Mouse (Mus musculus) midbrain, embryonic 10.5 days (tissue): ENCODE results near the gene Rapgef1. TPM values are rescaled to one million over a fixed set of nuclear protein-coding genes. Genes with fewer than 3 reads are reported as not detected.
"Not testable (repeated sequence)": the region's sequence is repeated elsewhere in the genome, so short reads cannot be mapped to it uniquely, and the experiment has no call there.

Experiments
- DNase-seq: peaks from one replicate; pipeline ENCODE4 v3.0.0-alpha.2; 2017; ENCODE audit warnings: low spot score
- H3K27ac ChIP-seq: fragments of 300-500 bp; sonication (generic); replicated peaks from 2 replicates; pipeline ENCODE4 v1.5.1; 2016; ENCODE audit warnings: mild to moderate bottlenecking
- H3K27me3 ChIP-seq: fragments of 300-500 bp; sonication (generic); 2 replicates; pipeline ENCODE4 v1.6.1; 2016; ENCODE audit warnings: low read depth, mild to moderate bottlenecking; ENCODE audit not compliant: poor library complexity, severe bottlenecking
- H3K36me3 ChIP-seq: fragments of 300-500 bp; sonication (generic); 2 replicates; pipeline ENCODE4 v1.6.1; 2016; ENCODE audit warnings: mild to moderate bottlenecking, moderate library complexity
- H3K4me1 ChIP-seq: fragments of 300-500 bp; sonication (generic); 2 replicates; pipeline ENCODE4 v1.6.1; 2016
- H3K4me3 ChIP-seq: fragments of 300-500 bp; sonication (generic); 2 replicates; pipeline ENCODE4 v1.5.1; 2016; ENCODE audit warnings: mild to moderate bottlenecking, moderate library complexity
- H3K9me3 ChIP-seq: fragments of 300-500 bp; sonication (generic); replicated peaks from 2 replicates; pipeline ENCODE4 v1.6.1; 2016; ENCODE audit warnings: mild to moderate bottlenecking
- WGBS: fragments of 180-500 bp; shearing (Covaris S2); methylation state at CpG from one replicate; pipeline ENCODE4 v1.1.7; 2016; 5-methylcytosine and 5-hydroxymethylcytosine counted together
- polyA plus RNA-seq: library from polyadenylated mRNA; unstranded; fragments of >200 nt; fragmentation: Nextera tagmentation; extraction: Ambion mirVana; gene quantifications from 2 replicates; pipeline ENCODE4 v1.2.1, GENCODE M21; 2016

Gene Rapgef1
- polyA plus RNA-seq, 1 experiment from 2014 or later, result 14.4 TPM

DNA sequence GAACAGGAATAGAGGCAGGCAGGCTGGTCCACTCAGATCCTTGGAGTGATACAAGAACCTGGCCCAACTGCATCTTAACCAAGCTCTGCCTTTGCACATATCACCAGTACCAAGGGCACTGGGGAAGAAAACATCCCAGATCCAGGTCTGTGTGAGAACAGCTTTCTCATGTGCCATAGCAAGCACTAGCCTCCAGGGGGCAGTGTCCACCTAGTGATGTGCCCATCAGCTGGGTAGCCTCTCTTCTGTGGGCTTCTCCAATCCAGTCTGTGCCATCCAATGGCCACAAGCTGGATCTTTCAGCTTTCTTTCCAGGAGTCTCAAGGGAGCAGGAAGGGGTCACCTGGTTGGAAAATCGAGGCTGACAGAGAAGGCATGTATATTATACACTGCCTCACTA is 145.3 kb downstream of the Rapgef1 start:
- Histone ChIP-seq H3K4me3 (no peak overlapping the region), H3K9me3 (no peaks in the 10 kb centered on the region), H3K4me1 (no peaks in the 10 kb centered on the region), H3K27me3 (0 out of 2 replicates have a peak, but pooled peaks cover 4% of the 10 kb centered on the region), H3K27ac (no peak overlapping the region), H3K36me3 (no peaks in the 10 kb centered on the region)
- peak; percentile 77 for DNase-seq
- WGBS, result 0% methylated on average over 1 of the region's 1 CpGs

DNA sequence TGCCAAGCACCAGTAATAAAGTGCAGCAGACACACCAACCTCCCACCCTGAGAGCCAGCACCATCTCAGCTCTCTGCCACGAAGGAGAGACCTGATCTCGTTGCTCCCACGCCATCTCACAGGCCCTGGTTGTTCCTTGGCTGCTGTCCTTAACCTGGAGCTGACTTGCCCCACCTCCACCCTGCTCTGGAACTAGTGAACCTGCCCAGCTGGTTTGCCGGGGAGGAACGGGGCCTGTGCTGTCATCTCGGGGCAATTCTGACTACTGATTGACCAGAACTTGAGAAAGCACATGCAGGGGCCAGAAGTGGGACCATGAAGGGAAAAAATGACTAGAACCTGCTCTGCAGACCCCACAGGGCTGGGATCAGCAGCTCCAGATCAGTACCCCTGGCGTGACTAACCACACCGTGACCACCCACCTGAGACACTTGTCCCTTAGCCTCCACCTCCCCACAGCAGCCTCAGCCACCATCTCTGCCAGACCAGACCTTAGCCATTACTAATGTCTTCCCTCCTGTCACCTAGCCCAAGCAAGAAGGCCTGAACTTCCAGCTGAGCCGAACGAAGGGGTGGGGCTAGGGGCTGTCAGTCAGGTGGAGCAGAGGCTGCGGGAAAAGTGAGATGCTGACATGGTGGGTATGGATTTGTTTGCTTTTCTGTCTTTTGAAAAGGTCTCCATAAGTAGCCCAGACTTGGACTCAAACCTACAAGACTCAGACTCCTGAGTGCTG is 148.6 kb downstream of the Rapgef1 start:
- Histone ChIP-seq H3K9me3 (no peaks in the 10 kb centered on the region), H3K27me3 (no peaks in the 10 kb centered on the region), H3K4me1 (no peaks in the 10 kb centered on the region), H3K36me3 (peaks cover 8% of the 10 kb centered on the region), H3K4me3 (no peak overlapping the region), H3K27ac (no peak overlapping the region)
- 75% methylated on average over 11 of the region's 11 CpGs for WGBS
- DNase-seq, result no peak

DNA sequence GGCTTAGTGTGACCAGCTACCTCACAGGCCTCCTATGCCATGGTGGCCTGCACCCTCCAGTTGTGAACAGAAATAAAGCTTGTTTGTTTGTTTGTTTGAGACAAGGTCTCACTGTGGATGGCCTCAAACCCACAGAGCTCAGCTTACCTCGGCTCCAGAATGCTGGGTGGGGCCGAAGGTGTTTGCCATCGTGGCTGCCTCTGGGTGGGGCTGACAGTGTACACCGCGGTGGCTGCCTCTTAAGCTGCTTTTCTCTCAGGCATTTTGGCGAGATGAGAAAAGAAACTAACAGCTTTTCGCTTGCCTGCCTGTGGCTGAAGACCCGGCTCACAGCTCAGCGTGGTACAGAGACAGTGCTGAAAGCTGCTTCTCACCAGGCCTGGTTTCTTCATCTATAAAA is 149.4 kb downstream of the Rapgef1 start:
- 69% methylated on average over 9 of the region's 9 CpGs for WGBS
- H3K27me3 ChIP-seq, result no peaks in the 10 kb centered on the region
- no peak overlapping the region for H3K27ac ChIP-seq
- peaks cover 16% of the 10 kb centered on the region for H3K36me3 ChIP-seq
- no peaks in the 10 kb centered on the region for H3K4me1 ChIP-seq
- no peak for DNase-seq
- no peaks in the 10 kb centered on the region for H3K9me3 ChIP-seq
- no peak overlapping the region for H3K4me3 ChIP-seq

DNA sequence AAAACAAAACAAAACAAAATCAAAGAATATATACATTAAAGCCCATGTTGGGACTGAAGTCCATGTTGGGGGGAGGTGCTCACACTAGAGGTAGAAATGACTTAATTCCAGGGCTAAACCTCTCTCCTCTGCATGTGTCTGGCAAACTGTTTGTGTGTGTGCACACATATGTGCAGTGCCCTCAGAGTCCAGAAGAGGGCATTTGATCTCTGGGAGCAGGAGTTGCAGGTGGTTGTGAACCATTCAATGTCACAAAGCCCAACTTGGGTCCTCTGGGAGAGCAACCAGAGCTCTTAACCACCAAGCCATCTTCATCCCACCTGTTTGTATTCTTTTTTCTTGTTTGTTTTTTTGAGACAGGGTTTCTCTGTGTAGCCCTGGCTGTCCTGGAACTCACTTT is 150.6 kb downstream of the Rapgef1 start:
- Histone ChIP-seq H3K27ac (no peak overlapping the region), H3K27me3 (no peaks in the 10 kb centered on the region), H3K4me1 (no peaks in the 10 kb centered on the region), H3K36me3 (peaks cover 24% of the 10 kb centered on the region), H3K9me3 (no peaks in the 10 kb centered on the region), H3K4me3 (no peak overlapping the region)
- DNase-seq, result no peak

DNA sequence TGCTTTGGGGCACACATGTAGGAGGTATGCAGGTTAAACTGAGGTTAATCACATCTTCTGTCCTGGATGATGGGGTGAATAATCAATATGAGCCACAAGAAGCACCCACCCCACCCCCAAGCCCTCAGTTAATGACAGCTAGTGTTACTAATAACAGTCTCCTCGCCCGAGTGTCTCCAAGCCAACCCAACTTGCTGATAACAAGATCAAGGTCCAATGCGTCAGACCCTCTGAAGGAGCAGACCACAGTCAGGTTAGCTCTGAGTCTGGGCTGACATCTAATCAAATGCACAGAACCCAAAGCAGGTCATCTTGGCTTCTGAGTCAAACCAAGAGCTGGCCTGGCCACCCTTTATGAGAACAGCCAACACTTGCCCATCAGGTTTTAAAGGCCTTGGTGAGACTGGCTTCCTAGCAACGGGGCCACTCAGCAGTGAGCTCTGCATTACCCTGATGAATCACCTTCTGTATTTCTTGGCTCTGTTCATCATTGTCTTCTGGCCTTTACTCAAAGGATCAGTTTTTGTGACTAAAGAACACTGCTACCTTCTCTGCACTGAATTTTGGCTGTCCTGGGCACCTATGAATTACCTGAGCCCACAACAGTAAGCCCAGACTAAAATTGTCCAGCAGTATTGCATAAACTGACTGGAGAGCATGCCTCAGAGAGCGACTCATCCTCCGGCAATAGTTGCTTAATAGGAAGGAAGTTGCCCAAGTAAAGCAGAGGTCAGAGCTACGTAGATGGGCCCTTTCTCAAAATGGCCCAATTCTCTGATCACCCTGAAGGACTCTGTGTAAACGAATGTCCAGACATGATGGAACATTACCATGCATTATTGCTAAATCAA is 152.3 kb downstream of the Rapgef1 start:
- H3K9me3 ChIP-seq, result no peaks in the 10 kb centered on the region
- H3K27ac ChIP-seq, result no peak overlapping the region
- no peaks in the 10 kb centered on the region for H3K27me3 ChIP-seq
- no peaks in the 10 kb centered on the region for H3K4me1 ChIP-seq
- H3K36me3 ChIP-seq, result peaks cover 39% of the 10 kb centered on the region
- no peak overlapping the region for H3K4me3 ChIP-seq
- 90% methylated on average over 8 of the region's 8 CpGs for WGBS
- no peak for DNase-seq

DNA sequence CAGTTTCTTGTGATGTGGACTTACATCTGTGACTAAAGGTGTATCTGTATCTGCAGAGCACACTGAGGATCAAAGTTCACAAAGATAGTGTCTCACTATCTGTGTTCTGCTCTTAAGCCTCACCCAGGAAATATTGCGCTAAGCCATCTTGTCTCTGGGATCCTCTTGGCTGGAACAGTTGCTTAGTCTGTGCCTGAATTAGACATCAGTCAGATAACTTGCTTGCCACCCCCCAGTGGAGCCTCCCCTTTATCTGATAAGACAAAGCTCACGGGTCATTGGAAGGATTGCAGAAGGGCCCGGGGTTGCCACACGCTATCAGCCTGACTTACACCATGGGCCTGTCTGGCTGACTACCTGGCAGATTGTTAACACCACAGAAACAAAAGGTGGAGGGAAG is 153.8 kb downstream of the Rapgef1 start:
- H3K36me3 ChIP-seq, result peaks cover 54% of the 10 kb centered on the region
- WGBS, result 97% methylated on average over 4 of the region's 4 CpGs

DNA sequence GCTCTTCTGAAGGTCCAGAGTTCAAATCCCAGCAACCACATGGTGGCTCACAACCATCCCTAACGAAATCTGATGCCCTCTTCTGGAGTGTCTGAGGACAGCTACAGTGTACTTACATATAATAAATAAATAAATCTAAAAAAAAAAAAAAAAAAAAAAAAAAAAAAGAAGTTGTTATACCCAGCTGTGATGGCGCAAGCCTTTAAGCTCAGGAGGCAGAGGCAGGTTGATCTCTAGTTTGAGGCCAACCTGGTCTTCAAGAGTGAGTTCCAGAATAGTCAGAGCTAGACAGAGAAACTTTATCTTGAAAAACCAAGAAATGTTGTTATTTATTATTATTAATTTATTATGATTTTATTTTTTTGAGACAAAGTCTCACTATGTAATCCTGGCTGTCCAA is 161.7 kb downstream of the Rapgef1 start:
- H3K27ac ChIP-seq, H3K4me1 ChIP-seq, H3K27me3 ChIP-seq, DNase-seq, H3K4me3 ChIP-seq: not testable (repeated sequence)
- peaks cover 11% of the 10 kb centered on the region for H3K9me3 ChIP-seq
- 90% methylated on average over 2 of the region's 2 CpGs for WGBS
- H3K36me3 ChIP-seq, result peaks cover 99% of the 10 kb centered on the region

More for the DNA sequence above, 153.8 kb downstream of the Rapgef1 start:
- H3K27ac ChIP-seq, result no peak overlapping the region
- H3K4me1 ChIP-seq, result no peaks in the 10 kb centered on the region
- H3K9me3 ChIP-seq, result no peaks in the 10 kb centered on the region
- DNase-seq, result no peak
- no peak overlapping the region for H3K4me3 ChIP-seq
- no peaks in the 10 kb centered on the region for H3K27me3 ChIP-seq

DNA sequence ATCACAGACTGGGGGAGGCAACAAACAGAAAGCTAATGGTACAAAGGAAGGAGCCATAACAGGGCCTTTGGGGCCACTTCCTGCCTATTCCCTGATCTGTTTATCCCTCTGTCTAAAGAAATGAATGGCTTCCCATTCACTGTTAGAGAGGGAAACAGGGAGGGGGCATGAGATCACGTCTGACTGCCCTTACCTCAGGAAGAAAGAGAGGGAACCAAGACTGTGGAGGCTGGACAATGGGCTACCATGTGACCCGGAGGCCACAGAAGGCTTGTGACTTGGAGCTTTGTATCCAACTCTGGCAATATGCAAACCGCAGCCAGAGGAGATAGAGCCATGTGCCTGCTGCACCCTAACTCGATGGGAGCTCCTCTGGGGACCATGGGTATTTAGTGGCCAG is 164.8 kb downstream of the Rapgef1 start:
- Histone ChIP-seq H3K27me3 (no peaks in the 10 kb centered on the region), H3K4me3 (no peak overlapping the region), H3K36me3 (peaks cover 72% of the 10 kb centered on the region), H3K9me3 (peaks cover 11% of the 10 kb centered on the region), H3K27ac (no peak overlapping the region), H3K4me1 (peaks cover 21% of the 10 kb centered on the region)
- 83% methylated on average over 4 of the region's 4 CpGs for WGBS
- DNase-seq, result no peak

DNA sequence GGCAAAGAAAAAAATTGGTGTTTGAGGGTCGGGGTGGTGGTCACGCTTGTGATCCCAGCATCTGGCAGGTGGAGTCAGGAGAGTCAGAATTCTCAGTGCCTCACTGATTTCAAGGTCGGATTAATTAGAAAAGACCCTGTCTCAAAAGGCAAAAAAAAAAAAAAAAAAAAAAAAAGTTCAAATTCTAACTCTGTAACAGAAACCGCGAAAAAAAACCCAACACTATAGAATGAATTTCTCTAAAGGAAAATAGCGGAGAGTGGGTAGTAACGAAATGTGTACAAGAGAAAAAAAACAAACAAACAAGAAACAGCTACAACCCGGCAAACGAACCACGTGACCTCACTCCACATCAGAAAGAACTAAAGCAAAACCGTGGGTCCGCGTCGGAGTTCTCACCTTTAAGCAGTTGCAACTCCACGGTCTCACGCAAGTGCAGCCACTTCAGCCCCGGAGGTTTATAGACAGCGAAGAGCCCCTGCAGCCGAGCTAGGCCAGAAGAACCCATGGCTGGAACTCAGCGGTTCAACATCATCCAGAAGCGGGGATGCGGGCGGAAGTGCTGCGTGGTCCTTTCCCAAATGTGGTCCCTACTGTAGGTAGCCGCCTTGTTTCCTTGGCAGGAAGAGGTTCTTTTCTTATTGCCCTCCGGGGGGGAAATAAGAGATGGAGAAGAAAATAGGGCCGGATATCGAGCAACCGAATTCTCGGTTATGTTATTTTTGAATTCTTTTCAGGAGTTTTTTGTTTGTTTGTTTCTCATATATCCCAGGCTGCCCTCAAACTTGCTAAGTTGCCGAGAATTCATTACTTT is 167.8 kb downstream of the Rapgef1 start, which contains the start of gene Coq4:
Gene Coq4 (plus strand): TSS at position 390 of the 814 bp plus-strand sequence.
- Histone ChIP-seq H3K4me3 (peak within 1 kb of the TSS; percentile 91), H3K9me3 (peaks cover under 1% of the 10 kb centered on the region), H3K27me3 (no peaks in the 10 kb centered on the region), H3K36me3 (peaks cover 69% of the 10 kb centered on the region), H3K27ac (peak within 1 kb of the TSS; percentile 89), H3K4me1 (peaks cover 24% of the 10 kb centered on the region)
- DNase-seq, result peak; percentile 89
- WGBS, result 1% methylated on average over 31 of the region's 31 CpGs

DNA sequence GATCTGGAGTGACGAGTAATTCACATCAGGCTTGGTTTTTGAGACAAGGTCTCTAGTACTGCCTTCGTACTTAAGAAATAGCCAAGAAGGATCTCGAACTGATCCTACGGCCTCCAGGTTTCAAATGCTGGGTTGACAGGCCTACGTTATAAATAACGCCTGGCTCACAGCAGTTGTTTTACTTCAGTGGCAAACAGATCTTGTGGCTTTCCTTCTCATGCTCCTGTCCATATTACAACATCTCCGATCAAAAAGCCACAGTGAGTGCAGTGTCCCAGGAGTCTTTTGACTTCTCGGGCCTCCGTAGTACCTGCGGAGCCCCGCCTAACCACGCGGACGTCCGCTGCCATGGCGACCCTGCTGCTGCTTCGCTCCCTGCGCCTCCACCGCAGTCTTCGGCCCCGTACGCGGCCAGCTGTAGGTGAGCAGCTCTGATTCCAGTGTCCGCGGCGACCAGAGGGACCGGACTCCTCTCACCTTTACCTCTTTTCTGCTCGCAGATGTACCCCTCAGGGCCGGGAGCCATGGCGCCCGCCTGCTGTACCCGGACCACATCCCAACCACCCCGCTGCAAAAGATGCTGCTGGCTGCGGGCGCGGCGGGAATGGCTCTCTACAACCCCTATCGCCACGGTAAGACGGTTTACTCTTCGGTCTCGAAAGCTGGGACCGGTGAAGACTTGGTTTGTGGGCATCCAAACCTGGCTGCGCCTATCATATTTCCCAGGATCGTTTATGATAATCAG is 168.6 kb downstream of the Rapgef1 start, which contains the start of gene Trub2:
Gene Trub2 (minus strand): TSS at position 566 of the 745 bp plus-strand sequence.
- Histone ChIP-seq H3K27ac (peak within 1 kb of the TSS; percentile 89), H3K4me1 (peaks cover 24% of the 10 kb centered on the region), H3K36me3 (peaks cover 69% of the 10 kb centered on the region), H3K27me3 (no peaks in the 10 kb centered on the region), H3K9me3 (no peaks in the 10 kb centered on the region), H3K4me3 (peak within 1 kb of the TSS; percentile 91)
- DNase-seq, result peak; percentile 81
- under 1% methylated on average over 45 of the region's 45 CpGs for WGBS
